Mouse (Mus musculus): ENCODE measurements around the gene Ptprm. TPM values are rescaled to one million over a fixed set of nuclear protein-coding genes. Genes with fewer than 3 reads are reported as not detected.

Ptprm gene
- polyA plus RNA-seq, 1 experiment from 2014 or later, result 35.9 TPM

- H3K4me1 ChIP-seq (ENCODE audit: insufficient read depth, low read depth, low read length), result peaks cover 3% of the 10 kb centered on the region; the same call in 1 of the 2 replicates
- DNase-seq (ENCODE audit: low spot score) (no peak), ATAC-seq (peak; percentile 35)
- TF ChIP-seq EP300 (IDR thresholded peaks at IDR 0.05), result no peak
- no peak for TF ChIP-seq CTCF (IDR thresholded peaks at IDR 0.05)
- peak overlapping the region; percentile 19; the same call in 1 of the 2 replicates for H3K4me2 ChIP-seq (replicated peaks; ENCODE audit: low read depth, low read length)
- H3K9me3 ChIP-seq (ENCODE audit: low read length), result no peaks in the 10 kb centered on the region
- no peaks in the 10 kb centered on the region for H3K27me3 ChIP-seq (replicated peaks; ENCODE audit: insufficient read depth, low read length)
- WGBS, result 48% methylated on average over 21 of the region's 21 CpGs
- peak overlapping the region; percentile 72 for H3K27ac ChIP-seq (ENCODE audit: low read length)
- no peaks in the 10 kb centered on the region; the same call in 1 of the 2 replicates for H3K36me3 ChIP-seq (ENCODE audit: insufficient read depth, low read length)
- no peak overlapping the region for H3K4me3 ChIP-seq (ENCODE audit: low read depth, low read length)
- no peak overlapping the region for H3K9ac ChIP-seq (replicated peaks; ENCODE audit: low read depth)
Observed at GRCm38 (mm10) chr17:66693676-66694304, 660.5 kb downstream of the Ptprm start.

GRCm38 (mm10) chr17:66692941-66693675, 661.1 kb downstream of the Ptprm start:
- Histone ChIP-seq H3K27ac (ENCODE audit: low read length) (peak overlapping the region; percentile 72), H3K36me3 (ENCODE audit: insufficient read depth, low read length) (no peaks in the 10 kb centered on the region; the same call in 1 of the 2 replicates), H3K27me3 (replicated peaks; ENCODE audit: insufficient read depth, low read length) (no peaks in the 10 kb centered on the region), H3K9me3 (ENCODE audit: low read length) (no peaks in the 10 kb centered on the region), H3K4me3 (ENCODE audit: low read depth, low read length) (no peak overlapping the region), H3K4me1 (ENCODE audit: insufficient read depth, low read depth, low read length) (peaks cover 3% of the 10 kb centered on the region; the same call in 1 of the 2 replicates), H3K9ac (replicated peaks; ENCODE audit: low read depth) (no peak overlapping the region), H3K4me2 (replicated peaks; ENCODE audit: low read depth, low read length) (0 out of 2 replicates have a peak overlapping the region, but pooled peaks have one; percentile 14)
- DNase-seq (ENCODE audit: low spot score) (peak; percentile 52), ATAC-seq (peak; percentile 40)
- 61% methylated on average over 16 of the region's 16 CpGs for WGBS
- peak; percentile 35; the same call in 1 of the 2 replicates for TF ChIP-seq CTCF (IDR thresholded peaks at IDR 0.05)
- TF ChIP-seq EP300 (IDR thresholded peaks at IDR 0.05), result no peak

GRCm38 (mm10) chr17:66688179-66688578, 666.1 kb downstream of the Ptprm start:
- no peak for ATAC-seq
- Histone ChIP-seq H3K4me3 (ENCODE audit: low read depth, low read length) (no peak overlapping the region), H3K27me3 (replicated peaks; ENCODE audit: insufficient read depth, low read length) (no peaks in the 10 kb centered on the region), H3K4me1 (ENCODE audit: insufficient read depth, low read depth, low read length) (no peaks in the 10 kb centered on the region), H3K9ac (replicated peaks; ENCODE audit: low read depth) (no peak overlapping the region), H3K36me3 (ENCODE audit: insufficient read depth, low read length) (peaks cover 26% of the 10 kb centered on the region; the same call in 1 of the 2 replicates), H3K4me2 (replicated peaks; ENCODE audit: low read depth, low read length) (no peak overlapping the region), H3K9me3 (ENCODE audit: low read length) (no peaks in the 10 kb centered on the region), H3K27ac (ENCODE audit: low read length) (no peak overlapping the region)
- TF ChIP-seq CTCF (IDR thresholded peaks at IDR 0.05) (no peak), EP300 (IDR thresholded peaks at IDR 0.05) (no peak)
- no peak for DNase-seq (ENCODE audit: low spot score)
- WGBS, result 64% methylated on average over 9 of the region's 9 CpGs

GRCm38 (mm10) chr17:66687543-66687942, 666.7 kb downstream of the Ptprm start:
- no peak overlapping the region for H3K4me2 ChIP-seq (replicated peaks; ENCODE audit: low read depth, low read length)
- H3K9me3 ChIP-seq (ENCODE audit: low read length), result no peaks in the 10 kb centered on the region
- 80% methylated on average over 4 of the region's 4 CpGs for WGBS
- no peaks in the 10 kb centered on the region for H3K4me1 ChIP-seq (ENCODE audit: insufficient read depth, low read depth, low read length)
- ATAC-seq, result no peak
- no peaks in the 10 kb centered on the region for H3K27me3 ChIP-seq (replicated peaks; ENCODE audit: insufficient read depth, low read length)
- H3K9ac ChIP-seq (replicated peaks; ENCODE audit: low read depth), result no peak overlapping the region
- no peak for DNase-seq (ENCODE audit: low spot score)
- H3K4me3 ChIP-seq (ENCODE audit: low read depth, low read length), result no peak overlapping the region
- TF ChIP-seq EP300 (IDR thresholded peaks at IDR 0.05) (no peak), CTCF (IDR thresholded peaks at IDR 0.05) (no peak)
- no peak overlapping the region for H3K27ac ChIP-seq (ENCODE audit: low read length)
- peaks cover 26% of the 10 kb centered on the region; the same call in 1 of the 2 replicates for H3K36me3 ChIP-seq (ENCODE audit: insufficient read depth, low read length)

GRCm38 (mm10) chr17:66686701-66687489, 667.4 kb downstream of the Ptprm start:
- 78% methylated on average over 25 of the region's 25 CpGs for WGBS

GRCm38 (mm10) chr17:66683411-66683810, 670.8 kb downstream of the Ptprm start:
- Histone ChIP-seq H3K9ac (replicated peaks; ENCODE audit: low read depth) (no peak overlapping the region), H3K4me2 (replicated peaks; ENCODE audit: low read depth, low read length) (no peak overlapping the region), H3K4me3 (ENCODE audit: low read depth, low read length) (no peak overlapping the region), H3K36me3 (ENCODE audit: insufficient read depth, low read length) (peaks cover 34% of the 10 kb centered on the region; the same call in 1 of the 2 replicates), H3K27ac (ENCODE audit: low read length) (no peak overlapping the region), H3K4me1 (ENCODE audit: insufficient read depth, low read depth, low read length) (no peaks in the 10 kb centered on the region), H3K9me3 (ENCODE audit: low read length) (no peaks in the 10 kb centered on the region), H3K27me3 (replicated peaks; ENCODE audit: insufficient read depth, low read length) (no peaks in the 10 kb centered on the region)
- ATAC-seq (no peak), DNase-seq (ENCODE audit: low spot score) (no peak)
- WGBS, result 69% methylated on average over 8 of the region's 8 CpGs
- TF ChIP-seq CTCF (IDR thresholded peaks at IDR 0.05), result no peak
- no peak for TF ChIP-seq EP300 (IDR thresholded peaks at IDR 0.05)

More at GRCm38 (mm10) chr17:66686701-66687489, 667.4 kb downstream of the Ptprm start:
- Histone ChIP-seq H3K27me3 (replicated peaks; ENCODE audit: insufficient read depth, low read length) (no peaks in the 10 kb centered on the region), H3K4me1 (ENCODE audit: insufficient read depth, low read depth, low read length) (no peaks in the 10 kb centered on the region), H3K9ac (replicated peaks; ENCODE audit: low read depth) (no peak overlapping the region), H3K4me2 (replicated peaks; ENCODE audit: low read depth, low read length) (no peak overlapping the region), H3K9me3 (ENCODE audit: low read length) (no peaks in the 10 kb centered on the region), H3K27ac (ENCODE audit: low read length) (no peak overlapping the region), H3K4me3 (ENCODE audit: low read depth, low read length) (no peak overlapping the region), H3K36me3 (ENCODE audit: insufficient read depth, low read length) (peaks cover 30% of the 10 kb centered on the region; the same call in 1 of the 2 replicates)
- ATAC-seq (no peak), DNase-seq (ENCODE audit: low spot score) (no peak)
- TF ChIP-seq CTCF (IDR thresholded peaks at IDR 0.05), result no peak
- TF ChIP-seq EP300 (IDR thresholded peaks at IDR 0.05), result no peak
